Mouse (Mus musculus) forebrain, postnatal 0 days (tissue): ENCODE data around the gene Cfap44. TPM values are rescaled to one million over a fixed set of nuclear protein-coding genes. Genes with fewer than 3 reads are reported as not detected.

ENCODE experiments used
- ATAC-seq: fragments of 200-750 bp; cut with Nextera tagmentation; 2 replicates; pipeline ENCODE4 v1.8.0; 2017; ENCODE audit warnings: mild to moderate bottlenecking, moderate library complexity
- DNase-seq: peaks from one replicate; pipeline ENCODE4 v3.0.0-alpha.2; 2015
- H3K27ac ChIP-seq: fragments of 300-500 bp; sonication (generic); 2 replicates; pipeline ENCODE4 v1.5.1; 2014; ENCODE audit warnings: low read depth, mild to moderate bottlenecking, antibody characterized with exemption, low read length, moderate library complexity, mixed read lengths
- H3K27me3 ChIP-seq: fragments of 300-500 bp; sonication (generic); 2 replicates; pipeline ENCODE4 v1.6.1; 2014; ENCODE audit warnings: mild to moderate bottlenecking, low read length, mixed read lengths; ENCODE audit not compliant: insufficient read depth
- H3K36me3 ChIP-seq: fragments of 300-500 bp; sonication (generic); 2 replicates; pipeline ENCODE4 v1.6.1; 2014; ENCODE audit warnings: mild to moderate bottlenecking, moderate library complexity; ENCODE audit not compliant: insufficient read depth
- H3K4me1 ChIP-seq: fragments of 300-500 bp; sonication (generic); 2 replicates; pipeline ENCODE4 v1.6.1; 2014; ENCODE audit warnings: antibody characterized with exemption; ENCODE audit not compliant: insufficient read depth
- H3K4me2 ChIP-seq: fragments of 300-500 bp; sonication (generic); 2 replicates; pipeline ENCODE4 v1.6.1; 2014; ENCODE audit warnings: low read depth, mild to moderate bottlenecking, moderate library complexity
- H3K4me3 ChIP-seq: fragments of 300-500 bp; sonication (generic); 2 replicates; pipeline ENCODE4 v1.5.1; 2014; ENCODE audit warnings: low read depth, low read length, mixed read lengths
- H3K9ac ChIP-seq: fragments of 300-500 bp; sonication (generic); 2 replicates; pipeline ENCODE4 v1.6.1; 2014; ENCODE audit warnings: mild to moderate bottlenecking
- H3K9me3 ChIP-seq: fragments of 300-500 bp; sonication (generic); 2 replicates; pipeline ENCODE4 v1.6.1; 2016; ENCODE audit warnings: low read length
- CTCF ChIP-seq: sonication (generic); IDR thresholded peaks from 2 replicates; pipeline ENCODE4 v1.5.1; 2016; ENCODE audit warnings: antibody characterized with exemption, control low read depth, low read depth
- WGBS: fragments of 180-500 bp; shearing (Covaris S2); extraction: QIAGEN DNeasy Blood & Tissue Kit; methylation state at CpG from one replicate; pipeline ENCODE4 v1.1.7; 2014; 5-methylcytosine and 5-hydroxymethylcytosine counted together
- polyA plus RNA-seq: library from polyadenylated mRNA; unstranded; fragments of >200 nt; fragmentation: Nextera tagmentation; extraction: Ambion mirVana; gene quantifications from 2 replicates; pipeline ENCODE4 v1.2.1, GENCODE M21; 2015
- total RNA-seq: library from RNA; depleted of rRNA; stranded (reverse); fragments of >200 nt; gene quantifications from 2 replicates; pipeline ENCODE4 v1.2.3, GENCODE M21; 2014

Gene Cfap44
- total and polyA plus RNA-seq, 2 experiments from 2014 or later = 2.5 to 9.6 TPM

DNA sequence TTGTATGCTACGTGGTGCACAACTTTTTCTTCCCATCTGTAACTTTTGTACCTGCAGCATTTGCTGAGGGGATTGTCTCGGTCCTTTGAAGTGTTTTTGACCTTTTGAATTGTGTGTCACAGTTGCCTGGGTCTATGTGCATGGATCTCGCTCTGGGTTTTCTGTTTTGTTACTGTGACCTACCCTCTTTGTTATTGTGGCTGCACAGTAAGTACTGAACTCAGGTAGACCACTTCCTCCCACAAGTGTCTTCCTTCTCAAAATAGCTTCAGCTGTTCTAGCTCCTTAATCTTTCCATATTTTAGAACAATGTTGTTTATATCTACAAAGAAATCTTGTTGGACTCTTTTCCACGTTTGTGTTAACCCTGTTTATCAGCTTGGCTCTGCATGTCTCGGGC lies 66.3 kb downstream of the Cfap44 start:
- Histone ChIP-seq H3K9me3 (no peaks in the 10 kb centered on the region), H3K27me3 (no peaks in the 10 kb centered on the region), H3K4me3 (no peak overlapping the region), H3K9ac (no peak overlapping the region), H3K4me2 (no peak overlapping the region), H3K36me3 (no peaks in the 10 kb centered on the region), H3K27ac (no peak overlapping the region), H3K4me1 (no peaks in the 10 kb centered on the region)
- no peak for TF ChIP-seq CTCF
- DNase-seq = no peak
- no peak for ATAC-seq
- 82% methylated on average over 5 of the region's 5 CpGs for WGBS

DNA sequence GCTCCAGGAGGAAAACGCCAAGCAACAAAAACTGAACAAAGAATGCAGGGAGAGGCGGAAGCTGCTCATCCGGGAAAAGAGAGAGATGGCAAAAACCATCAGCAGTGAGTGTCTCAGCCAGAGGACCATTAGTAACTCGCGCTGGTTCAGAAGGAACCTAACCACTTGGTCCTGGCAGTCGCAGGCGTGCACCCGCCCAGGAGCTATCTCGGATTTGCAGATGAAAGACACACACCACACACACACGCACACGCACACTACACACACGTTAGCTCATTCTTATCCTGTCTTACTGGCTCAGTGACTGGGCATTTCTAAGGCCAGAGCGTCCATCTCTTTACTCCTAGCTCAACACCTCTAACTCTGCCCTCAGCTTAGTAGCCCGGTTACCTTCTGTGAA lies 80.7 kb downstream of the Cfap44 start:
- TF ChIP-seq CTCF = no peak
- H3K27me3 ChIP-seq = no peaks in the 10 kb centered on the region
- no peak overlapping the region for H3K27ac ChIP-seq
- DNase-seq (no peak), ATAC-seq (no peak)
- no peak overlapping the region for H3K4me2 ChIP-seq
- no peaks in the 10 kb centered on the region for H3K9me3 ChIP-seq
- no peak overlapping the region for H3K9ac ChIP-seq
- H3K36me3 ChIP-seq = no peaks in the 10 kb centered on the region
- 91% methylated on average over 14 of the region's 14 CpGs for WGBS
- H3K4me3 ChIP-seq = no peak overlapping the region
- no peaks in the 10 kb centered on the region for H3K4me1 ChIP-seq

DNA sequence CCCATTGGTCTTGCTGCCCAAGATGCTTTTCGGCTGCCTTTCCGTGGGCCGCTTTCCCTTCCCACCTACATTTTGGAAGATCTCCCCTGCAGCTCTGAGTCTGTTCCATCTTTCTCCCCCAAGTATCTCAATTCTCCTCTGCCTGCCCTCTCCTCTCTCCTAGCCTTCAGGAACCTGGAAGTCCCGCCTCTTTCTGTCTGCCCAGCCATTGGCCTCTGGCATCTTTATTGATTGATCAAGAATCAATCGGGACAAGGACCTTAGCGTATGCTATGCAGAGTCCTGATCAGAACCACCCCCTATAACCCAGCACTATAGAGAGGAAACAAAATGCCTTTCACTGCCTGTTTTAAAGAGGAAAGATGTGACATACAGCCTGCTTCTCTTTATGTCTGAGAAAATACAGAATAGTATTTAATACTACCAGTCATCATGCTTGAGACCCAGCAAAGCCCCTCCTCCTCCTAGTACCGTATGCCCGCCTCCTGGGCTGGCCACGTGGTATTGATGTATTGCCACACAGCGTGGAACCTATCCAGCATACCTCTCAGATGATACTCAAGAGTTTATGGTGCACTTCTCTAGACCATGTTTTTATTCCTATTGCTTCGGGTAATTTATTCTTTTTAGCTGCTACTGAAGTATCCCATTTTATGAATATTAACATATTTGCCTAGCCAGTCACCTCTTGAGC lies 81.2 kb downstream of the Cfap44 start:
- DNase-seq = no peak
- H3K9me3 ChIP-seq = no peaks in the 10 kb centered on the region
- no peak for TF ChIP-seq CTCF
- no peaks in the 10 kb centered on the region for H3K27me3 ChIP-seq
- 88% methylated on average over 11 of the region's 11 CpGs for WGBS
- H3K4me3 ChIP-seq = no peak overlapping the region
- H3K4me2 ChIP-seq = no peak overlapping the region
- no peaks in the 10 kb centered on the region for H3K36me3 ChIP-seq
- H3K9ac ChIP-seq = no peak overlapping the region
- H3K27ac ChIP-seq = no peak overlapping the region
- no peaks in the 10 kb centered on the region for H3K4me1 ChIP-seq
- no peak for ATAC-seq

DNA sequence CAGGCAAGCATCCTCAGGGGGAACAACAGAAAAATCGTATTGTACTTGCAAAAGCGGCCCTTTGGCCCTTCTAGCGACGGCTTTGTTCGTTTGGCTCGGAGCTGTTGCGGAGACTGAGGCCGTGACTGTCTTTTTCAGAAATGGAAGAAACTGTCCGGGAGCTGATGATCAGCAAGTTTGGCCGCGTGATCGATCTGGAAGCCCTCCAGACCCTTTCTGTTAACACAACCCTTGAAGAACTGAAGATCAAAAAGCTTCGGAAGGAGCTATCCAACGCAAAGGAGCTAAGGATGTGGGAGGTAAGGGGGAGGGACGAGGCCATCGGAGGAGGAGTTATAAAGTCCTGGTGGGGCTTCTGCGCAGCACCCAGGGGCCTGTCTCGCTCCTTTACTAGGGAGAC lies 84.2 kb downstream of the Cfap44 start:
- ATAC-seq = no peak
- Histone ChIP-seq H3K4me3 (no peak overlapping the region), H3K9me3 (no peaks in the 10 kb centered on the region), H3K27me3 (no peaks in the 10 kb centered on the region), H3K4me1 (no peaks in the 10 kb centered on the region), H3K27ac (no peak overlapping the region), H3K4me2 (no peak overlapping the region), H3K36me3 (no peaks in the 10 kb centered on the region), H3K9ac (no peak overlapping the region)
- no peak for TF ChIP-seq CTCF
- DNase-seq = no peak
- WGBS = 46% methylated on average over 18 of the region's 18 CpGs

DNA sequence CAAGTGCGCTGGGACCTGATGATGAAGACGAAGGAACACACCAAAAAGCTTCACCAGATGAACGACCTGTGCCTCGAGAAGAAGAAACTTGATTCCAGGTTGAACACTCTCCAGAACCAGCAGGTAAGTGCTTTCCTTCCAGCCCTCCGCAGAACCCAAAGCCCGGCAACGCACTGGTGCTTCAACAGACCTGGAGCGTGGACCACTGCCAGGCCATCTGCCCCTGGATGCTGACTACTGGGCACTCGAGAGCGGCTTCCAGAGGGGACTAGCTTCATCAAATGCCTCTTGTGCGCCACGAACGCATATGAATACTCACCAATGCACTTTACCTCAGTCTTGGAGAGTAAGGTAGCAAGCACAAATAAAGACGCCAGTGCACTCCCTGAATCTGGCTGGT lies 85.3 kb downstream of the Cfap44 start:
- Histone ChIP-seq H3K27me3 (no peaks in the 10 kb centered on the region), H3K36me3 (no peaks in the 10 kb centered on the region), H3K4me1 (no peaks in the 10 kb centered on the region), H3K27ac (no peak overlapping the region), H3K9me3 (no peaks in the 10 kb centered on the region), H3K4me2 (no peak overlapping the region), H3K4me3 (no peak overlapping the region), H3K9ac (no peak overlapping the region)
- 76% methylated on average over 14 of the region's 14 CpGs for WGBS
- ATAC-seq = no peak
- no peak for TF ChIP-seq CTCF
- no peak for DNase-seq

DNA sequence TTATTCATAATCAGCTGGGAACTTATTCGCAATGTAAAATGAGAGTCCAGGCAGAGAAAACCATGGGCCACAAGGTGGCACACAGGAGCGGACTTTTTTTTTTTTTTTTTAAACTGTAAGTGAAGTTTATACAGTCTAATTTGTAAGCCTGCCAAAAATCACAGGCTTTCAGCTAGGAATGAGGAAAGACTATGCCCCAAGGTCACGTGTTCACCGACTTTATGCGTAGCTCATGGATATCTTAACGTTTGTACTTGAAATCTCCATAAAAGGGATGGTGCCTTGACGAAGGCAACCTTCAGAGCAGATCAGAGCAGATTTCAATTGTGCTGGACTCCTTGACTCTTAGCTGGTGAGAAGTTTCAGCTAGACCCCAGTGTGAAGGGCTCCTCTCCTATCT lies 86.0 kb downstream of the Cfap44 start:
- H3K27me3 ChIP-seq = no peaks in the 10 kb centered on the region
- TF ChIP-seq CTCF = peak; percentile 54
- peak; percentile 51 for DNase-seq
- no peak overlapping the region for H3K27ac ChIP-seq
- ATAC-seq = no peak
- no peak overlapping the region for H3K9ac ChIP-seq
- H3K36me3 ChIP-seq = no peaks in the 10 kb centered on the region
- H3K4me2 ChIP-seq = no peak overlapping the region
- no peaks in the 10 kb centered on the region for H3K4me1 ChIP-seq
- no peaks in the 10 kb centered on the region for H3K9me3 ChIP-seq
- WGBS = 42% methylated on average over 7 of the region's 7 CpGs
- H3K4me3 ChIP-seq = no peak overlapping the region

DNA sequence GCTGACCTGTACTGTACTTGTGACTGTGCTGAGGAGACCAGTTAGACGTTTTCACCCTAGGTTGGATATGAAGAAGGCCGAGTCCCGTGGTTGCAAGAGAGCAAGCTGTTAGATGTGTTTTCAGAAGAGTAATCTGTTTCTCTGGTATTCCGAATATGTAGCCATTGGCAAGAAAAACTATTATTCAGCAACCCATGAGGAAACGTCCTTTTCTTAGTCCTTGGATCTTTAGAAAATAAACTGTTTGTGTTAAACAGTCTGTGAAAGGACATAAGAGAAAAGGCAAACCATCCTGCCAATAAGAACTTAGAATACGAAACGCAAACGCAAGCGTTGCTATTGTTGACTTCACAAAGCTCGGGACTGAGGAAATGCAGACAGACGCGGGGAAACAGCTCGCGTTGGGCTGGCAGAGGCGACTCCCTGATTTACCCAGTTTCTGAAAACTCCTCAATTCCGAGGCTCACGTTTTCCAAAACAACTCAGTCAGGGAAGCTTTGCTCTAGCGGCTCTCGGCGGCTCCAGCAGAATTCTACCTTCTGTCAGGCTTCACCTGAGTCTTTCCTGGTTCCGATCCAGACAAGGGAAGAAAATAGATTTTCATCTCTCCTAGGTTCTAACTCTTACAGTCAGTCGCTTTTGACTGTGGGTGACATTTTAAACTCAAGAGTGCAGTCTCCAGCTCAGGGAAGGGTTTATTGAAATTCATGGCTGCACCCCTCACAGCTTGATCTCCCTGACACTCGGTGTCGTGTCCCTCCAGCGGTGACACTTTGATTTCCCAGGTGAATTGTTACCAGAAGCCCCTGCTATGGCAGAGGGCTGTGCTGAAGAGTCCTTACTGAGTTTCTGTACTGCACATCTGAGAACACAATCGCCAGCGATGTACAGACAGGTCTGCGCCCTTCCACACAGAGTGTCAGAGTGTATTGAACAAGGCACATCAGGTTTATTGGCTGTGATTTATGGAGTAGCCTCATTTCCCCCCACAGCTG lies 87.3 kb downstream of the Cfap44 start:
- Histone ChIP-seq H3K27ac (no peak overlapping the region), H3K27me3 (no peaks in the 10 kb centered on the region), H3K36me3 (no peaks in the 10 kb centered on the region), H3K4me3 (no peak overlapping the region), H3K9me3 (no peaks in the 10 kb centered on the region), H3K4me2 (peak overlapping the region; percentile 14; the same call in 1 of the 2 replicates), H3K9ac (no peak overlapping the region), H3K4me1 (no peaks in the 10 kb centered on the region)
- DNase-seq (peak; percentile 48), ATAC-seq (no peak)
- TF ChIP-seq CTCF = no peak
- WGBS = 27% methylated on average over 28 of the region's 28 CpGs
